Mouse (Mus musculus) kidney, adult 18-20 months (tissue): ENCODE measurements around the gene Serpini2.
"Not testable (repeated sequence)": the region's sequence is repeated elsewhere in the genome, so short reads cannot be mapped to it uniquely, and the experiment has no call there.

Experiments
- DNase-seq: peaks from one replicate; pipeline ENCODE4 v3.0.0; 2021

Serpini2 gene

GRCm38 (mm10) chr3:75269978-75270377, at the start of gene Serpini2:
Gene Serpini2, minus strand, starts transcription at chr3:75270078.
- DNase-seq: no peak

- DNase-seq: no peak
These were observed 39.0 kb upstream of the Serpini2 start for GRCm38 (mm10) chr3:75308861-75309260.

GRCm38 (mm10) chr3:75308228-75308627, 38.4 kb upstream of the Serpini2 start:
- no peak for DNase-seq

GRCm38 (mm10) chr3:75305584-75305983, 35.7 kb upstream of the Serpini2 start:
- DNase-seq: no peak

GRCm38 (mm10) chr3:75304621-75305020, 34.7 kb upstream of the Serpini2 start:
- DNase-seq: no peak

- no peak for DNase-seq
These were observed 31.2 kb upstream of the Serpini2 start for GRCm38 (mm10) chr3:75301072-75301471.

- DNase-seq: not testable (repeated sequence)
These were observed 29.6 kb upstream of the Serpini2 start for GRCm38 (mm10) chr3:75299464-75299863.

- no peak for DNase-seq
These were observed 27.9 kb upstream of the Serpini2 start for GRCm38 (mm10) chr3:75297758-75298111.

- DNase-seq: no peak
These were observed 27.3 kb upstream of the Serpini2 start for GRCm38 (mm10) chr3:75297026-75297757.

GRCm38 (mm10) chr3:75293243-75293642, 23.4 kb upstream of the Serpini2 start:
- DNase-seq: no peak

- no peak for DNase-seq
These were observed 7.6 kb upstream of the Serpini2 start for GRCm38 (mm10) chr3:75277455-75277854.

- DNase-seq: no peak
These were observed 6.6 kb upstream of the Serpini2 start for GRCm38 (mm10) chr3:75276522-75276921.

GRCm38 (mm10) chr3:75275127-75275526, 5.2 kb upstream of the Serpini2 start:
- DNase-seq: no peak

GRCm38 (mm10) chr3:75259356-75259755, 10.5 kb downstream of the Serpini2 start:
- no peak for DNase-seq

- DNase-seq: no peak
These were observed 50.2 kb downstream of the Serpini2 start for GRCm38 (mm10) chr3:75219694-75220093.

- DNase-seq: peak; percentile 23
These were observed 50.7 kb downstream of the Serpini2 start for GRCm38 (mm10) chr3:75219211-75219610.

GRCm38 (mm10) chr3:75202808-75203503, 66.9 kb downstream of the Serpini2 start:
- DNase-seq: peak; percentile 37
